Mouse (Mus musculus): ENCODE data around the gene Lrrn3. TPM values are rescaled to one million over a fixed set of nuclear protein-coding genes. Genes with fewer than 3 reads are reported as not detected.

Lrrn3 gene
- total RNA-seq, 1 experiment = 0.09 TPM

GRCm38 (mm10) chr12:41468374-41468991 lies 17.7 kb downstream of the Lrrn3 start:
- in situ Hi-C loops (cut with MboI; ENCODE audit: low sequenced_read_pairs in 2 of 2, unreplicated experiment in 2 of 2) = no loop called here
- no peak for DNase-seq (ENCODE audit: low read depth, low spot score)
- H3K36me3 ChIP-seq (ENCODE audit: control insufficient read depth, insufficient read depth, low read length, poor library complexity, severe bottlenecking) = no peaks in the 10 kb centered on the region
- H3K9ac ChIP-seq (ENCODE audit: insufficient read depth, low read depth, low read length, poor library complexity, severe bottlenecking) = no peak overlapping the region
- no peak overlapping the region for H3K27ac ChIP-seq (ENCODE audit: insufficient read depth, low read depth, low read length, poor library complexity, severe bottlenecking)
- no peak for TF ChIP-seq MAFK (IDR thresholded peaks at IDR 0.05; ENCODE audit: insufficient read depth, low read depth, low read length)
- no peak for TF ChIP-seq HCFC1 (IDR thresholded peaks at IDR 0.05; ENCODE audit: borderline replicate concordance, insufficient read depth, low read length)
- no peak for TF ChIP-seq ZC3H11A (IDR thresholded peaks at IDR 0.05; ENCODE audit: borderline replicate concordance, low read depth, low read length)
- TF ChIP-seq ZNF384 (IDR thresholded peaks at IDR 0.05; ENCODE audit: low read depth, low read length) = no peak
- no peak for TF ChIP-seq CHD2 (IDR thresholded peaks at IDR 0.05; ENCODE audit: low read depth, low read length)
- no peaks in the 10 kb centered on the region for H3K9me3 ChIP-seq (ENCODE audit: control insufficient read depth, insufficient read depth, low read depth, low read length)
- no peaks in the 10 kb centered on the region for H3K4me1 ChIP-seq (ENCODE audit: control insufficient read depth in 2 of 2, insufficient read depth in 2 of 2, low read length in 2 of 2, poor library complexity in 1 of 2)
- no peak overlapping the region for H3K4me3 ChIP-seq (ENCODE audit: insufficient read depth in 1 of 2, low read depth in 1 of 2, low read length in 2 of 2, poor library complexity in 1 of 2, severe bottlenecking in 1 of 2)

GRCm38 (mm10) chr12:41438446-41438845 lies 47.8 kb downstream of the Lrrn3 start:
- TF ChIP-seq HCFC1 (IDR thresholded peaks at IDR 0.05; ENCODE audit: borderline replicate concordance, insufficient read depth, low read length) = no peak
- TF ChIP-seq ZC3H11A (IDR thresholded peaks at IDR 0.05; ENCODE audit: borderline replicate concordance, low read depth, low read length) = no peak
- no peaks in the 10 kb centered on the region for H3K36me3 ChIP-seq (ENCODE audit: control insufficient read depth, insufficient read depth, low read length, poor library complexity, severe bottlenecking)
- no peak overlapping the region for H3K27ac ChIP-seq (ENCODE audit: insufficient read depth, low read depth, low read length, poor library complexity, severe bottlenecking)
- H3K4me3 ChIP-seq (ENCODE audit: insufficient read depth in 1 of 2, low read depth in 1 of 2, low read length in 2 of 2, poor library complexity in 1 of 2, severe bottlenecking in 1 of 2) = no peak overlapping the region
- no peak overlapping the region for H3K9ac ChIP-seq (ENCODE audit: insufficient read depth, low read depth, low read length, poor library complexity, severe bottlenecking)
- DNase-seq (ENCODE audit: low read depth, low spot score) = no peak
- in situ Hi-C loops (cut with MboI; ENCODE audit: low sequenced_read_pairs in 2 of 2, unreplicated experiment in 2 of 2) = no loop called here
- H3K4me1 ChIP-seq (ENCODE audit: control insufficient read depth in 2 of 2, insufficient read depth in 2 of 2, low read length in 2 of 2, poor library complexity in 1 of 2) = no peaks in the 10 kb centered on the region
- H3K9me3 ChIP-seq (ENCODE audit: control insufficient read depth, insufficient read depth, low read depth, low read length) = no peaks in the 10 kb centered on the region

GRCm38 (mm10) chr12:41436206-41436985 lies 49.8 kb downstream of the Lrrn3 start:
- H3K36me3 ChIP-seq (ENCODE audit: control insufficient read depth, insufficient read depth, low read length, poor library complexity, severe bottlenecking) = no peaks in the 10 kb centered on the region
- H3K9me3 ChIP-seq (ENCODE audit: control insufficient read depth, insufficient read depth, low read depth, low read length) = no peaks in the 10 kb centered on the region
- TF ChIP-seq CHD2 (IDR thresholded peaks at IDR 0.05; ENCODE audit: low read depth, low read length) = no peak
- no peak for TF ChIP-seq HCFC1 (IDR thresholded peaks at IDR 0.05; ENCODE audit: borderline replicate concordance, insufficient read depth, low read length)
- TF ChIP-seq MAFK (IDR thresholded peaks at IDR 0.05; ENCODE audit: insufficient read depth, low read depth, low read length) = no peak
- TF ChIP-seq ZC3H11A (IDR thresholded peaks at IDR 0.05; ENCODE audit: borderline replicate concordance, low read depth, low read length) = no peak
- no peak for TF ChIP-seq ZNF384 (IDR thresholded peaks at IDR 0.05; ENCODE audit: low read depth, low read length)
- in situ Hi-C loops (cut with MboI; ENCODE audit: low sequenced_read_pairs in 2 of 2, unreplicated experiment in 2 of 2) = no loop called here
- H3K9ac ChIP-seq (ENCODE audit: insufficient read depth, low read depth, low read length, poor library complexity, severe bottlenecking) = no peak overlapping the region
- no peaks in the 10 kb centered on the region for H3K4me1 ChIP-seq (ENCODE audit: control insufficient read depth in 2 of 2, insufficient read depth in 2 of 2, low read length in 2 of 2, poor library complexity in 1 of 2)
- H3K4me3 ChIP-seq (ENCODE audit: insufficient read depth in 1 of 2, low read depth in 1 of 2, low read length in 2 of 2, poor library complexity in 1 of 2, severe bottlenecking in 1 of 2) = no peak overlapping the region
- no peak overlapping the region for H3K27ac ChIP-seq (ENCODE audit: insufficient read depth, low read depth, low read length, poor library complexity, severe bottlenecking)
- no peak for DNase-seq (ENCODE audit: low read depth, low spot score)

DNA sequence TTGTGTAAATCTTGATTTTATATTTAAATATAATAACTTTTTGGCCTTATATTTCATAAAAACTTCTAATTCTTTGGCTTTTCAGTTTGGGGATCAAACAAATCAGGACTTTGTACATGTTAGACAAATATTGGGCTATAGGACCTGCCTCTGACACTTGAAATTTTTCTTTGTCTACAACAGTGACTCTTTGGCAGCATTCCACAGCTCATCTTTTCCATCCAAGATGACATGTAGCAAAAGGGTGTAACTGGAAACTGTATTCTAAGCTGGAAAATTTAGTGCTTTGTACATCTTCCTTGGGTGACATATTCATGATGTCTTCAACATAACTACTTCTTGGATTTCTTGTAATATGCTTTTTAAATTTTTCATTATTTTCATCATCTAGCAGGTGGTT lies 57.4 kb downstream of the Lrrn3 start:
- Histone ChIP-seq H3K9me3 (ENCODE audit: control insufficient read depth, insufficient read depth, low read depth, low read length) (no peaks in the 10 kb centered on the region), H3K9ac (ENCODE audit: insufficient read depth, low read depth, low read length, poor library complexity, severe bottlenecking) (no peak overlapping the region), H3K27ac (ENCODE audit: insufficient read depth, low read depth, low read length, poor library complexity, severe bottlenecking) (no peak overlapping the region), H3K4me3 (ENCODE audit: insufficient read depth in 1 of 2, low read depth in 1 of 2, low read length in 2 of 2, poor library complexity in 1 of 2, severe bottlenecking in 1 of 2) (no peak overlapping the region), H3K4me1 (ENCODE audit: control insufficient read depth in 2 of 2, insufficient read depth in 2 of 2, low read length in 2 of 2, poor library complexity in 1 of 2) (no peaks in the 10 kb centered on the region), H3K36me3 (ENCODE audit: control insufficient read depth, insufficient read depth, low read length, poor library complexity, severe bottlenecking) (no peaks in the 10 kb centered on the region)
- in situ Hi-C loops (cut with MboI; ENCODE audit: low sequenced_read_pairs in 2 of 2, unreplicated experiment in 2 of 2) = no loop called here
- no peak for DNase-seq (ENCODE audit: low read depth, low spot score)
- TF ChIP-seq ZC3H11A (IDR thresholded peaks at IDR 0.05; ENCODE audit: borderline replicate concordance, low read depth, low read length) (no peak), MAFK (IDR thresholded peaks at IDR 0.05; ENCODE audit: insufficient read depth, low read depth, low read length) (no peak), CHD2 (IDR thresholded peaks at IDR 0.05; ENCODE audit: low read depth, low read length) (no peak), ZNF384 (IDR thresholded peaks at IDR 0.05; ENCODE audit: low read depth, low read length) (no peak), HCFC1 (IDR thresholded peaks at IDR 0.05; ENCODE audit: borderline replicate concordance, insufficient read depth, low read length) (no peak)

Data from ES-E14 (cell line).